Mouse (Mus musculus): ENCODE measurements around the gene Sult2a7.

Gene Sult2a7

DNA sequence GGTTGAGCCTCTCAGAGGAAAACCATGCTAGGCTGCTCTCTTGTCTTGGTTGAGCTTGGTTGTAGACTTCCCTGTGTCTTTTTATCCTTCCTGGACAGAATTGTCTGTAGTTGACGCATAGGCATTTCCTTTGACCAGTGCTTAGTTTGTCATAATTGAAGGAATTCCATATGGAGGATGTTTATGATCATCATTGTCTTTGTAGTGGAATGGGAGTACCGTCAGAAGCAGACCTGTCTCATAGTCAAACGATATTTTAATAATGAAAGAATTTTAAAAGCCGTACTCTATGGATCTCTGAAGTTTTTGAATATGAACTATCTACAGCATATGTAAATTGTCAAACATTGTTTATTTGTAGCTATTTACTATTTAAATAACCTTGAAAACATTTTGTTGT, at the start of gene Sult2a7:
Sult2a7 (minus strand) TSS at position 101 of the 400 bp plus-strand sequence.
- no peak for DNase-seq (ENCODE audit: low spot score)

DNA sequence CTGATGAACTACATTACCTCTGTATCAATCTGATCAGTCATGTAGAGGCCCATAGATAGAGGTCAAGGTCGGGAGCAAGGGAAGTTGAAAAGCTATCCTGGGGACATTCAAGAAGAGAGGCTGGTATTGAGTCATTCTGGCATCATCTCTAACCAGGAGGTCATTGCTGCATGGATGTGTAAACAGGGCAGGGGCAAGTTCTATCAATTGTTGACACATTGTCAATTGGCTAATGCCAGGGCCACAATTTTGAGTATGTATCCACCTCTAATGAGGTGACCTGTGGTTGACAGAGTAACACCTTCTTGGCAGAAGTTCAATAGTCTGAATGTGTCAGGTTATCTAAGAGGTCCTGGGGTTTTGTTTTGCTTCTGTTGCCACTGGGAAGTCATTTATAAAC, 31.2 kb upstream of the Sult2a7 start:
- no peak for DNase-seq (ENCODE audit: low spot score)

DNA sequence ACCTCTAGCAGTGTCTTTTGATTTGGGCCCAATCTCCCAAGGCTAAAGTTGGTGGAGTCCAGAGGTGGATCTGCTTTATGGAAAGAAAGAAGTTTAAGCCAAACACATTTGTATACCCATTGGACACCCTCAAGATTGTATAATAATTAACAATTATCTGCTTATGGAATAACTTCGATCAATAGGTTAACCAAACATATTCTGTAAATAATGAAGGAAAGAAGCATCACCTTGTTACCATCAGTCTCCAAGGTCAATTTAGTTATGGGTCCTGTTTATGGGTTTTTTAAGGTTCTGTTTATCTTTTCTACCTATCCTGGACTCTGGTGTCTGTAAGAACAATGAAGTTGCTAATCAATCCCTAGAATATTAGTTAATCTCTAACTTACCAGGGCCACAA, 28.6 kb upstream of the Sult2a7 start:
- DNase-seq (ENCODE audit: low spot score), result no peak

DNA sequence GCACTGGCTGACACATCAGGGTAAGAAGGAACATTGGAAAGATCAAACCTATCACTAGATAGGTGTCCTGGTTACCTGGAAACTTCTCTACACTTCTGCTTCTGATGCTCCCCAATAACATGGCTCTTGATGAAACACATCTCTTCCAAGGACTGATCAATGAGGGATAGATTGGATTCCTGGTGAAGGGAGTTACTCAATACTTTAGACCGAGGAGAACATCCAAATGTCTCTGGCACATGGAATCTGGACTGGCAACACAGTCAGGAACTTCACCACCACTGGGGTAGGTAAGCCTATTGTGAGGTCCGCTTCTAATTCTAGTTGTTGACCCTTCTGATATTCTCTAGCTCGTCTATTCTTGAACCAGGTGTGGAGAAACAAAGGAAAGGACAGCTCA, 24.3 kb upstream of the Sult2a7 start:
- DNase-seq (ENCODE audit: low spot score), result no peak

DNA sequence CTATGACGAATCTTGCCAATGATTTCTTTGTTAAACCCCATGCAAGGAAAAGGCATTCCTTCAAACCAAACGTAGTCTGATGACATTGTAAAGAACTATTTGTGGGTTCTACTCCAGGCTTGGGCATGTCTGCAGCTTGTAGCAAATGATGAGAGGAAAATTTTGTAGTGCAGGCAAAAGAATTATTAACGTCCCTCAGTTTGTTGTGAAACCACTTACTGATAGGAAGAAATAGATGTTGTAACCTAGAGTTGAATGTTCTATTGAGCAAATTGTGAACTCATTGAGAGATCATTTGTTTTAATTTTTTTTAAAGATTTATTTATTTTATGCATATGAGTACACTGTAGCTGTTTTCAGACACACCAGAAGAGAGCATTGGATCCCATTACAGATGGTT, 1.1 kb downstream of the Sult2a7 start:
- no peak for DNase-seq (ENCODE audit: low spot score)

DNA sequence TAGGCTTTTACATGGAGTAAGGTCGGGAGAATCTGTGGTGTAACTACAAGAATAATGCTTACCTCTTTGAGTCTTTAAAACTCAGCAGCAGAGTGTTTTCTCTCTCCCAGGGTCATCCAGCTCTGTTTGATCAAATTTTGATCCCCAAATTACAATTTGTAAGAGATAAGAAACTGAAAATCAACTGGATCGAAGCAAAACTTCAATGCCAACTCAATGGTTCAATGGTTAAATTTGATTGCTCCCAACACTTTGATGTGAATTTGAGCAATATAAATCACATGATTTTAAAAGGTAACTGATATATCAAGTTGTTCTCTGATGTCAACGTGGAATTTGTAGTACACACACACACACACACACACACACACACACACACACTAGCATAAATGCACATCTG, 47.5 kb downstream of the Sult2a7 start, which contains the start of gene Sult2a8:
Sult2a8 (minus strand) TSS at position 236 of the 400 bp plus-strand sequence.
- DNase-seq (ENCODE audit: low spot score), result no peak

DNA sequence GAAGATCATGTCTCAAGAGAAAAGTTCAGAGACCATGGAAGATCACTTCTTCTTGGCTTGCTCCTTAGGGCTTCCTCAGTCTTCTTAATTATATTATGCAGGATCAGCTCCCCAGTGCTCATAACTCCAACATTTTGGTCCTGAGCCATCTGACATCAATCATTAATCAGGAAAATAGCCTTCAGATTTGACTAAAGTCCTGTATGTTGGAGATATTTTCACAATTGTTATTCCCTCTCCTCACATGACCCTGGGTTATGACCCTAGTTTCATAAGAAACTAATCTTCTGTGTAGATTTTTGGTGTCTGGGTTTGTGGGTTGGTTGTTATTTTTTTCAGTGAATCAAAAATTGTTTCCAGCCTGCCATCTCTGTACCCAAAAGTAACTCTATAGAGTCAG, 54.4 kb downstream of the Sult2a7 start:
- no peak for DNase-seq (ENCODE audit: low spot score)

DNA sequence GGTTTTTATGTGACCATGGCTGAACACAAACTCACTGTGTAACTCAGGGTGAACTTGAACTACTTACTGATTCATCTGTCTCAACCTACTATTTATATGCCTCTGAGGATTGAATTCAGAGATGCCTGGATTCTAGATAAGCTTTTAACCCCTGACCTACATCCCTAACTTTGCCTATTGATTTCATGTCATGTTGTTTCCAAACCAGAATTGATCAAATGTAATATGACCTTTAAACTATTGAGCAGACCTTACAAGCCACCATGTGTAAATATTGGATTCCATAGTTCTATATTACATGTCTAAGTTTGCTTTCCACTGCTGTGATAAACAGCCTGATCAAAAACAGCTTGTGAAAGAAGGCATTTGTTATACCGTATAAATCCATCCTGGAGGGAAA, 55.5 kb downstream of the Sult2a7 start:
- DNase-seq (ENCODE audit: low spot score), result no peak

DNA sequence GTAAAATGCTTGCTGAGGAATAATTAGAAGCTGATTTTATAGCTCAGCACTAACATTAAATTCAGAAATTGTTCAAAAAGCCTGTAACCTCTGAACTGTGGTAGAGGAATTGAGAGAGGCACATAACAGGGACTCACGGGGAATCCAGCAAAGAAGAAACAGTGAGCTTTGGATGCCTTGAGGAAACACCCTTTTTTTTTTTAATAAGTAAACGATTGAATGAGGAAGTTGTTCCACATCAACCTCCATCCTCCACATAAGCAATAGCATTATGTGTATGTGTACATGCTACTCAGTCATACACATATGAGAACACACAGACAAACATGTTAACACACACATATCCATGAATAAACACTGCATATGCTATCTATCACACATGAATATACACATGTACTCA, 56.0 kb downstream of the Sult2a7 start:
- DNase-seq (ENCODE audit: low spot score), result no peak
